Mouse (Mus musculus): ENCODE data around the gene Nudt3. TPM values are rescaled to one million over a fixed set of nuclear protein-coding genes. Genes with fewer than 3 reads are reported as not detected.

The Nudt3 gene
- polyA plus RNA-seq, 1 experiment from 2014 or later = 96.2 TPM

GRCm38 (mm10) chr17:27565163-27565941 is 57.9 kb downstream of the Nudt3 start, which contains the start of gene AI413582:
Gene AI413582, minus strand, starts transcription at chr17:27565756.
- H3K9me3 ChIP-seq (replicated peaks) = no peaks in the 10 kb centered on the region
- peaks cover 45% of the 10 kb centered on the region for H3K4me1 ChIP-seq
- H3K36me3 ChIP-seq = peaks cover 35% of the 10 kb centered on the region
- H3K27me3 ChIP-seq (ENCODE audit: low read depth, poor library complexity, severe bottlenecking) = no peaks in the 10 kb centered on the region
- under 1% methylated on average over 58 of the region's 58 CpGs for WGBS
- peak within 1 kb of the TSS; percentile 79 for H3K27ac ChIP-seq
- DNase-seq (ENCODE audit: low spot score) = peak; percentile 98
- peak within 1 kb of the TSS; percentile 66 for H3K4me3 ChIP-seq

DNA sequence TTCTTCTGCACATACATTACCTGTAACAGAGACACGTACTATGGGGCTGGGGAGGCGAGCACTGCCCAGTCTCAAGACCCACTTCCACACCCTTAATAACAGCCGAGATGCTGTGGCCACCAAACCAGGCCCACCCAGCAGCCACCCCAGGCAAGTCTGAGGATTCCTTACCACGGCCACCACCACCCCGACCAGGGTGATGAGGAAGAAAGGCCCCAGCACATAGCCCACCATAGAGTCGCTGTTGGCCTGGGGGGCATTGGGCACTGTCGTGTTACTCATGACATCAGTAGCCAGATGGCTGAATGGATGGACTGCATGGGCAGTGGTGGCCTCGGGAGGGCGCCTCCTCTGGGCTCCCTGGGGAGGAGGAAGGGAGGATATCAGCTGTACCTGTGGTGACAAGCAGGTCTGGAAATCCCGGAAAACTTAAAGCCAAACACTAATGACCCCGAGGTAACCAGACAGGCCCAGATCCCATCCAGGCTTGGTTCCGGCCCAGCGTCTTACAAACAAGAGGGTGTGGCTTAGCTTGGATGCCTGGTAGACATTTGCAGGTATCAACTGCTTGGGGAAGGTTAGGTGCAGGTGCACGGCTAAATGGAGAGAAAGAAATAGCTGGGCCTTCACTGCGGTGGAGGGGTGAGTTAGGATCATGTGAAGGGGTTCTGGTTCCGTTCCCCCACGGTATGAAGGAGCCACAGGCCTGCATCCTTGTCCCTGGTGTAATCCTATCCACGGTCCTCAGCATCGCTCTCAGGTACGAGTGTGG is 58.7 kb downstream of the Nudt3 start:
- peaks cover 53% of the 10 kb centered on the region for H3K4me1 ChIP-seq
- H3K27ac ChIP-seq = peak overlapping the region; percentile 79
- H3K9me3 ChIP-seq (replicated peaks) = no peaks in the 10 kb centered on the region
- WGBS = 10% methylated on average over 20 of the region's 20 CpGs
- peaks cover 43% of the 10 kb centered on the region for H3K36me3 ChIP-seq
- peak; percentile 70 for DNase-seq (ENCODE audit: low spot score)
- H3K27me3 ChIP-seq (ENCODE audit: low read depth, poor library complexity, severe bottlenecking) = no peaks in the 10 kb centered on the region
- peak overlapping the region; percentile 66 for H3K4me3 ChIP-seq

- WGBS = 46% methylated on average over 7 of the region's 7 CpGs
- Histone ChIP-seq H3K27ac (no peak overlapping the region), H3K9me3 (replicated peaks) (no peaks in the 10 kb centered on the region), H3K4me1 (peaks cover 60% of the 10 kb centered on the region), H3K27me3 (ENCODE audit: low read depth, poor library complexity, severe bottlenecking) (no peaks in the 10 kb centered on the region), H3K4me3 (no peak overlapping the region), H3K36me3 (peaks cover 50% of the 10 kb centered on the region)
- DNase-seq (ENCODE audit: low spot score) = no peak
Measured at GRCm38 (mm10) chr17:27563771-27564244, 59.5 kb downstream of the Nudt3 start.

- 70% methylated on average over 10 of the region's 11 CpGs for WGBS
Measured at GRCm38 (mm10) chr17:27561809-27562526, 61.3 kb downstream of the Nudt3 start.

DNA sequence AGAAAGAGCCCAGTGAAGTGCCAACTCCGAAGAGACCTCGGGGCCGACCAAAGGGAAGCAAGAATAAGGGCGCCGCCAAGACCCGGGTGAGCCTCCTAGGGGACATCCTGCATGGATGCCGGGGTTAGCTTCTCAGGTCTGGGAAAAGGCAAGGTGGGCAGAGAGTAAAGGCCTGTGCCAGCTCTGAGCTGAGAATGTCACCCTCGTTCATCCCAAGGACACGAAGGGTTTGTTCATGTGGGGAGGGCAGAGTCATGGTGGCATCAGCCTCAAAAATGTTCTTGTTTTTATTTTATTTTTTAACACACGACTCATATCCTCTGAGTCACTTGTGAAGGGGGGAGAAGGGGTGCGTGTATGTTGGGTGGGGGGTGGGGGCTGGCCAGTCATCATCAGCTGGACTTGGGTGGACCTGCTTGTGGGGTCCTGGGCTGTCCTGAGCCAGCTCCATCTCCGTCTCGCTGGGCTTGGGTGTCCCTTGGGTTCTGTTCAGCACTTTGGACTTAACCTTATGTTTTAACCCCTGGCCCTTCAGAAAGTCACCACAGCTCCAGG is 62.3 kb downstream of the Nudt3 start:
- Histone ChIP-seq H3K4me3 (0 out of 2 replicates have a peak overlapping the region, but pooled peaks have one; percentile 98), H3K9me3 (replicated peaks) (no peaks in the 10 kb centered on the region), H3K36me3 (peaks cover 50% of the 10 kb centered on the region), H3K27me3 (ENCODE audit: low read depth, poor library complexity, severe bottlenecking) (no peaks in the 10 kb centered on the region), H3K4me1 (peaks cover 63% of the 10 kb centered on the region), H3K27ac (no peak overlapping the region)
- 90% methylated on average over 13 of the region's 13 CpGs for WGBS
- DNase-seq (ENCODE audit: low spot score) = no peak

More at GRCm38 (mm10) chr17:27561809-27562526, 61.3 kb downstream of the Nudt3 start:
- no peaks in the 10 kb centered on the region for H3K9me3 ChIP-seq (replicated peaks)
- H3K27ac ChIP-seq = 0 out of 2 replicates have a peak overlapping the region, but pooled peaks have one; percentile 4
- H3K4me1 ChIP-seq = peaks cover 69% of the 10 kb centered on the region
- H3K4me3 ChIP-seq = no peak overlapping the region
- no peak for DNase-seq (ENCODE audit: low spot score)
- H3K27me3 ChIP-seq (ENCODE audit: low read depth, poor library complexity, severe bottlenecking) = no peaks in the 10 kb centered on the region
- H3K36me3 ChIP-seq = peaks cover 50% of the 10 kb centered on the region

- Histone ChIP-seq H3K27me3 (ENCODE audit: low read depth, poor library complexity, severe bottlenecking) (no peaks in the 10 kb centered on the region), H3K27ac (peak overlapping the region; percentile 99; the same call in 1 of the 2 replicates), H3K36me3 (peaks cover 50% of the 10 kb centered on the region), H3K4me1 (peaks cover 64% of the 10 kb centered on the region), H3K4me3 (peak overlapping the region; percentile 98), H3K9me3 (replicated peaks) (no peaks in the 10 kb centered on the region)
- 78% methylated on average over 12 of the region's 12 CpGs for WGBS
- no peak for DNase-seq (ENCODE audit: low spot score)
Measured at GRCm38 (mm10) chr17:27559596-27559995, 63.7 kb downstream of the Nudt3 start.

GRCm38 (mm10) chr17:27558845-27559244 is 64.5 kb downstream of the Nudt3 start:
- H3K27me3 ChIP-seq (ENCODE audit: low read depth, poor library complexity, severe bottlenecking) = no peaks in the 10 kb centered on the region
- H3K4me3 ChIP-seq = peak overlapping the region; percentile 98
- H3K4me1 ChIP-seq = peaks cover 64% of the 10 kb centered on the region
- no peaks in the 10 kb centered on the region for H3K9me3 ChIP-seq (replicated peaks)
- H3K27ac ChIP-seq = peak overlapping the region; percentile 99
- H3K36me3 ChIP-seq = peaks cover 43% of the 10 kb centered on the region
- no peak for DNase-seq (ENCODE audit: low spot score)
- WGBS = 11% methylated on average over 5 of the region's 5 CpGs

DNA sequence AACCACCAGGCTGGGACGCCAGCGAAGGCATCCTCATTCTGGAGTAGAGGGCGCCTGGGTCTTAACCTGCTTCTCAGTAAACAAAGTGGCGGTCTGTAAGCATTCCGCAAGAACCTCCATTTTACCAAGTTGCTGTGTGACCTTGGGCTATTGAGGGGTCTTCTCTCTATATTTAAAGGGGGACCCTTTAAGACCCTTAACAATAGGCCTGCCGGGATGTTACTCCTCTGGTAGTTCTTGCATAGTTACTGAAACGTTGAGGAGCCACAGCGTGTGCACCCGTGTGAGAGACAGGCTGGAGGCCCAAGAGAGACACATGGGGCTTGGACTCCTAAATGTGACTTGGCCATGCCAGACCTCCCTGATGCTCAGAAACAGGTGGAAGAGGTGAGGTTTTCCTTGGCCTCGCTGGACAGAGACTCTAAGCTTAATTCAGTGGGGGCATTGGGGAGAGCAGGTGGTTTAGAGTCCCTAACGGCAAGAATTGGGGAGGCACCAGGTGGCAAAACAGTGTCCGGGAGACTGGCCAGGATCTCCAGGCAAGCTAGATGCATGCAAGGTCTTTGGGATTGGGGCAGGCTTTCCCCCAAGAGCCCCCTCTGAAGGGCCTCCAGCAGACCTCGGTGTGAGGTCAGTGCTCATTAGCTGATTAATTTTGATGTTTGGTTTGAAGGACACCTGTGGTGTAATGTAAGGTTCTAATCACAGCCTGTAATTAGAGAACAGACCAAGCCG is 65.2 kb downstream of the Nudt3 start:
- H3K27me3 ChIP-seq (ENCODE audit: low read depth, poor library complexity, severe bottlenecking) = no peaks in the 10 kb centered on the region
- peak; percentile 61 for DNase-seq (ENCODE audit: low spot score)
- 3% methylated on average over 14 of the region's 14 CpGs for WGBS
- peak overlapping the region; percentile 98 for H3K4me3 ChIP-seq
- no peaks in the 10 kb centered on the region for H3K9me3 ChIP-seq (replicated peaks)
- peak overlapping the region; percentile 99 for H3K27ac ChIP-seq
- H3K36me3 ChIP-seq = peaks cover 38% of the 10 kb centered on the region
- peaks cover 66% of the 10 kb centered on the region for H3K4me1 ChIP-seq

DNA sequence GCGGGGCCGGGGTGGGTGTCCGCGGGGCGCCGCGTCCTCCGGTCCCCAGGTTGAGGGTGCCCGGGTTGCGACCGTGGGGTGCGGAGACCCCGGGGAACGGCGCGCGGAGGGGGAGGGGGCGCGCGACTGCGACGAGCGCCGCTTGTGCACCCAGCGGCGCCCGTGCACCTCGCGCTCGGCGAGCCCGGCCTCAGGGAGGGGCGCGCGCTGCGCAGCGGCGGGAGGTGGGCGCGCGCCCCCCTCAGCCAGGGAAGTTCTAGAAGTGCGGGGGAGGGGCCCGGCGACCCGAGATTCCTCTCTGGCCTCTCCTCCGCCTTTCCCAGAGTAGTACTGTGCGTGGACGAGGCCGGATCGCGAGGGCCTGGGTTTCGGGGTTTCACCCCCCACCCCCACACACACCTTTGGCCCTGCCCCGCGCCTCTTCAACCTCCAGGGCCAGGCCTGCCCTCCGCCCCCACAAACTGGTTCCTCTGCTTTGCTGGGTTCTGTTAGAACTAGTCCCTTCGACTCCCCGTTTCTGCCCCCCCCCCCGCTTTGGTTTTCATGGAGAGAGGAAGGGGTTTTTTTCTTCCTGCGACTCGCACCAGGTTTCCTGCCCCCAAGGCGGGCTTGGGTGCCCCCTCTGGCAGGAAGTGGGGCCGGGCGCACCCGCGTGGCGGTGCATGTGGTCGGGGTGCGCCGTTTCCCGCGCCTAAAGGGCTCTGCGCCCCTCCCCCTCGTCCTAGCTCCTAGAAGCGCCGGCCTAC is 65.9 kb downstream of the Nudt3 start:
- H3K4me1 ChIP-seq = peaks cover 73% of the 10 kb centered on the region
- peak; percentile 86 for DNase-seq (ENCODE audit: low spot score)
- H3K36me3 ChIP-seq = peaks cover 35% of the 10 kb centered on the region
- no peaks in the 10 kb centered on the region for H3K9me3 ChIP-seq (replicated peaks)
- peak overlapping the region; percentile 99 for H3K27ac ChIP-seq
- peak overlapping the region; percentile 98 for H3K4me3 ChIP-seq
- no peaks in the 10 kb centered on the region for H3K27me3 ChIP-seq (ENCODE audit: low read depth, poor library complexity, severe bottlenecking)
- under 1% methylated on average over 70 of the region's 75 CpGs for WGBS

DNA sequence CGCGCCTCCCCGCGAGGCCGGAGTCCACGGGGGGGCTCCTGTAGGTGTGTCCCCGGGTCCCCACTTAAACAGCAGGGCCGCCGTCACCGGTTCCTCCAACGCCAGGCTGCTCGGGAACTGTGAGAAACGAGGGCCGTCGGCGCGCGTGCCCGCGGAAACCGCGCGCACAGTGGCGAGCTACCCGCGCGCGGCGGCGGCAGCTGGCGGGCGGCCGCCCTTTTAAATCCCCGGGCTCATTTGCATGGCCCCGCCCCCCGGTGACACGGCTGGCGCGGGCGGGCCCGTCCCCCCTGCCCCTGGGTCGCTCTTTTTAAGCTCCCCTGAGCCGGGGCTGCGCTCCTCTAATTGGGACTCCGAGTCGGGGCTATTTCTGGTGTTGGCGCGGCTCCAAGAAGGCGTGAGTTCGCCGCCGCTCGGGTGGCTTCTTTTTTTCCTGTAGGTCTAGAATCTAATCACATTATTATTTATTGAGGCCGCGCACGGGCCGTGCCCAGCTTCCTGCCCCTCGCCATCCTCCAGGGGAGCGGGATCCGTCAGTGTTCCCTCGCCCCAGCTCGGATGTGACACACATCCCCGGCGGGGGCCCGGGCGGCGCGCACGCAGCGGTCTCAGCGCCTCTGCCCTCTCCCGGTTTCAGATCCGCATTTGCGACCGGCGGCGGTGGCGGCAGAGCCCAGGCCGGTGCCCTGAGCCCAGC is 66.8 kb downstream of the Nudt3 start, which contains the start of gene Hmga1:
Hmga1 (plus strand) TSS at position 183 of the 697 bp plus-strand sequence.
- WGBS = under 1% methylated on average over 78 of the region's 79 CpGs

More for the DNA sequence above, 66.8 kb downstream of the Nudt3 start, which contains the start of gene Hmga1:
- Histone ChIP-seq H3K9me3 (replicated peaks) (no peaks in the 10 kb centered on the region), H3K36me3 (peaks cover 26% of the 10 kb centered on the region), H3K27me3 (ENCODE audit: low read depth, poor library complexity, severe bottlenecking) (no peaks in the 10 kb centered on the region), H3K27ac (peak within 1 kb of the TSS; percentile 99), H3K4me3 (peak within 1 kb of the TSS; percentile 98), H3K4me1 (peaks cover 75% of the 10 kb centered on the region)
- DNase-seq (ENCODE audit: low spot score) = peak; percentile 97

All from limb, embryonic 10.5 days (tissue).